Mouse (Mus musculus) embryonic facial prominence, embryonic 11.5 days (tissue): ENCODE measurements around the gene Klhl7. TPM values are rescaled to one million over a fixed set of nuclear protein-coding genes. Genes with fewer than 3 reads are reported as not detected.
"Not testable (repeated sequence)": the region's sequence is repeated elsewhere in the genome, so short reads cannot be mapped to it uniquely, and the experiment has no call there.

Experiments
- ATAC-seq: fragments of 200-750 bp; cut with Nextera tagmentation; replicated peaks from 2 replicates; pipeline ENCODE4 v1.8.0; 2017; ENCODE audit warnings: low read depth; ENCODE audit not compliant: insufficient number of reproducible peaks, low FRiP score, low TSS enrichment
- DNase-seq: peaks from one replicate; pipeline ENCODE4 v3.0.0-alpha.2; 2015; ENCODE audit warnings: low spot score
- H3K27ac ChIP-seq: fragments of 300-500 bp; sonication (generic); replicated peaks from 2 replicates; pipeline ENCODE4 v1.5.1; 2014; ENCODE audit warnings: mild to moderate bottlenecking, low read depth, low read length, control low read depth
- H3K27me3 ChIP-seq: fragments of 300-500 bp; sonication (generic); 2 replicates; pipeline ENCODE4 v1.6.1; 2014; ENCODE audit warnings: mild to moderate bottlenecking, low read length, moderate library complexity, mixed read lengths; ENCODE audit not compliant: control insufficient read depth, insufficient read depth
- H3K36me3 ChIP-seq: fragments of 300-500 bp; sonication (generic); replicated peaks from 2 replicates; pipeline ENCODE4 v1.6.1; 2014; ENCODE audit warnings: low read depth, mild to moderate bottlenecking, low read length, moderate library complexity, mixed read lengths; ENCODE audit not compliant: control insufficient read depth, insufficient read depth
- H3K4me1 ChIP-seq: fragments of 300-500 bp; sonication (generic); 2 replicates; pipeline ENCODE4 v1.6.1; 2014; ENCODE audit warnings: low read length, mixed read lengths; ENCODE audit not compliant: control insufficient read depth, insufficient read depth
- H3K4me2 ChIP-seq: fragments of 300-500 bp; sonication (generic); 2 replicates; pipeline ENCODE4 v1.6.1; 2014; ENCODE audit warnings: low read depth, mild to moderate bottlenecking, control low read depth, low read length, moderate library complexity
- H3K4me3 ChIP-seq: fragments of 300-500 bp; sonication (generic); 2 replicates; pipeline ENCODE4 v1.5.1; 2014; ENCODE audit warnings: low read depth, low read length, control low read depth
- H3K9ac ChIP-seq: fragments of 300-500 bp; sonication (generic); replicated peaks from 2 replicates; pipeline ENCODE4 v1.6.1; 2014; ENCODE audit warnings: mild to moderate bottlenecking, control low read depth, low read length
- H3K9me3 ChIP-seq: fragments of 300-500 bp; sonication (generic); replicated peaks from 2 replicates; pipeline ENCODE4 v1.6.1; 2016; ENCODE audit warnings: mild to moderate bottlenecking, low read length, inconsistent platforms, mixed read lengths; ENCODE audit not compliant: control insufficient read depth
- WGBS: fragments of 180-500 bp; shearing (Covaris S2); extraction: QIAGEN DNeasy Blood & Tissue Kit; methylation state at CpG from one replicate; pipeline ENCODE4 v1.1.7; 2014; 5-methylcytosine and 5-hydroxymethylcytosine counted together
- polyA plus RNA-seq: library from polyadenylated mRNA; unstranded; fragments of >200 nt; fragmentation: Nextera tagmentation; extraction: Ambion mirVana; gene quantifications from 2 replicates; pipeline ENCODE4 v1.2.1, GENCODE M21; 2014

Gene Klhl7
- polyA plus RNA-seq, 1 experiment from 2014 or later = 87.5 TPM

DNA sequence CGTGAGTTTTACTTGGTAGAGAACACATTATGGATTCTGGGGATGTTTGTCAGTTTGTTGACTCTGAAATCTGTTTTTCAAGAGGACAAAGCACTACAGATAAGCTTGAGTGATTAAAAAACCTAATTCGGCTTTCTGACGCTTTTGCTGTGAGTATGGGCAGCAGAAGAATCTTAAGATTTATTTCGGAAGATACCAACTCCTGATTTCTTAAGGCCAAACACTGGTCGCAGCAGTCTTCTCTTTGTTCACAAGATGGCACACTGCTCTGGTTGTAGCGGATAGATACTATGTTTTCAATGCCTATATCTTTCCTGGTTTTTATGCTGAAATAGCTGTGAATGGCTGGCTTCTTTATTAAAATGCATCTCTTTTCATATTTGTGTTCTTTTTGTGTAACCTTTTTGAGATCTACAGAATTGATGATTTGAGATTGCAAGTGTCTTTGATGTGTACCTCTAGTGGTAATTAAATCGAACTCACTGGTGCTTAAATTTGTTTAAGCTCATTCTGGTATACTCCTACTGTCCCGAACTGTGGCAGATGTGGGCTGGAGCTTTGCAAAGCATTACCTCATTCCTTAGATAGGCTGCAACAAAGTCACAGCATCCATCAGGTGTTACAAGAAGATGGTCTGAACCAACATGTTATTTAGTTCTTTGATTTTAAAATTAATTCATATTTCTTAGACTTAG, 1.2 kb downstream of the Klhl7 start:
- no peaks in the 10 kb centered on the region for H3K36me3 ChIP-seq
- no peak overlapping the region for H3K27ac ChIP-seq
- peak overlapping the region; percentile 58 for H3K4me2 ChIP-seq
- DNase-seq (peak; percentile 57), ATAC-seq (no peak)
- no peaks in the 10 kb centered on the region for H3K4me1 ChIP-seq
- peak overlapping the region; percentile 83 for H3K9ac ChIP-seq
- no peaks in the 10 kb centered on the region for H3K9me3 ChIP-seq
- WGBS = 6% methylated on average over 8 of the region's 8 CpGs
- H3K27me3 ChIP-seq = no peaks in the 10 kb centered on the region
- H3K4me3 ChIP-seq = peak overlapping the region; percentile 77

GRCm38 (mm10) chr5:24103235-24103634, 2.8 kb downstream of the Klhl7 start:
- H3K4me3 ChIP-seq, H3K27me3 ChIP-seq, ATAC-seq, H3K4me1 ChIP-seq, H3K9me3 ChIP-seq, H3K36me3 ChIP-seq, H3K9ac ChIP-seq, H3K27ac ChIP-seq, DNase-seq, H3K4me2 ChIP-seq: not testable (repeated sequence)
- WGBS = 64% methylated on average over 2 of the region's 2 CpGs

- Histone ChIP-seq H3K27ac (no peak overlapping the region), H3K36me3 (no peaks in the 10 kb centered on the region), H3K27me3 (no peaks in the 10 kb centered on the region), H3K9ac (no peak overlapping the region), H3K4me2 (no peak overlapping the region), H3K4me1 (no peaks in the 10 kb centered on the region), H3K4me3 (no peak overlapping the region), H3K9me3 (no peaks in the 10 kb centered on the region)
- DNase-seq = no peak
- no peak for ATAC-seq
- 61% methylated on average over 2 of the region's 2 CpGs for WGBS
These were observed 3.4 kb downstream of the Klhl7 start for GRCm38 (mm10) chr5:24103841-24104240.

GRCm38 (mm10) chr5:24107071-24107739, 6.8 kb downstream of the Klhl7 start:
- Histone ChIP-seq H3K36me3 (no peaks in the 10 kb centered on the region), H3K27ac (no peak overlapping the region), H3K9ac (no peak overlapping the region), H3K4me2 (no peak overlapping the region), H3K27me3 (no peaks in the 10 kb centered on the region), H3K4me3 (no peak overlapping the region), H3K9me3 (no peaks in the 10 kb centered on the region), H3K4me1 (no peaks in the 10 kb centered on the region)
- DNase-seq (no peak), ATAC-seq (no peak)
- WGBS = 91% methylated on average over 7 of the region's 7 CpGs

- Histone ChIP-seq H3K4me3 (no peak overlapping the region), H3K36me3 (no peaks in the 10 kb centered on the region), H3K27me3 (no peaks in the 10 kb centered on the region), H3K4me1 (no peaks in the 10 kb centered on the region), H3K9me3 (no peaks in the 10 kb centered on the region), H3K9ac (no peak overlapping the region), H3K4me2 (no peak overlapping the region), H3K27ac (no peak overlapping the region)
- DNase-seq = no peak
- 71% methylated on average over 3 of the region's 3 CpGs for WGBS
- no peak for ATAC-seq
These were observed 7.3 kb downstream of the Klhl7 start for GRCm38 (mm10) chr5:24107740-24108098.

DNA sequence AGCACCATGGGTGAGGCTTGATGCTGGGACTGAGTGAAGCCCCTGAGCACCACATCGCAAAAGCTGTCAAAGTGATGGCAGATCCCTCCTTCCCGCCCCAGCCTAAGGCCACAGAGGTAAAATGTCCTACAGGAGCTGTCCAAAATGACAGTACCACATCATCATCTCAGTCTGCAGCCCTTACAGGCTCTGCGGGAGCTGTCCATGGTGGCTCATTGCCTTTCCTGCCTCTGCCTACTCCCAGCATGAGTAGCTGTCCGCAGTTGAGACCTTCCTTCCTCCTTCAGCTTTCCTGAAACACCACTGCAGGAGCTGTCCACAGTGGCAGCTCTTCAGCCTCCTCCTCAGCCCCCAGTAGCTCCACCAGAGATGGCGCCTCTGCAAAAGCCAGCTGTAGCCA, 9.7 kb downstream of the Klhl7 start:
- no peaks in the 10 kb centered on the region for H3K9me3 ChIP-seq
- H3K36me3 ChIP-seq = no peaks in the 10 kb centered on the region
- 73% methylated on average over 5 of the region's 5 CpGs for WGBS
- ATAC-seq = no peak
- H3K4me3 ChIP-seq = no peak overlapping the region
- peak; percentile 69 for DNase-seq
- no peak overlapping the region for H3K27ac ChIP-seq
- no peaks in the 10 kb centered on the region for H3K27me3 ChIP-seq
- H3K4me2 ChIP-seq = no peak overlapping the region
- H3K4me1 ChIP-seq = no peaks in the 10 kb centered on the region
- no peak overlapping the region for H3K9ac ChIP-seq

DNA sequence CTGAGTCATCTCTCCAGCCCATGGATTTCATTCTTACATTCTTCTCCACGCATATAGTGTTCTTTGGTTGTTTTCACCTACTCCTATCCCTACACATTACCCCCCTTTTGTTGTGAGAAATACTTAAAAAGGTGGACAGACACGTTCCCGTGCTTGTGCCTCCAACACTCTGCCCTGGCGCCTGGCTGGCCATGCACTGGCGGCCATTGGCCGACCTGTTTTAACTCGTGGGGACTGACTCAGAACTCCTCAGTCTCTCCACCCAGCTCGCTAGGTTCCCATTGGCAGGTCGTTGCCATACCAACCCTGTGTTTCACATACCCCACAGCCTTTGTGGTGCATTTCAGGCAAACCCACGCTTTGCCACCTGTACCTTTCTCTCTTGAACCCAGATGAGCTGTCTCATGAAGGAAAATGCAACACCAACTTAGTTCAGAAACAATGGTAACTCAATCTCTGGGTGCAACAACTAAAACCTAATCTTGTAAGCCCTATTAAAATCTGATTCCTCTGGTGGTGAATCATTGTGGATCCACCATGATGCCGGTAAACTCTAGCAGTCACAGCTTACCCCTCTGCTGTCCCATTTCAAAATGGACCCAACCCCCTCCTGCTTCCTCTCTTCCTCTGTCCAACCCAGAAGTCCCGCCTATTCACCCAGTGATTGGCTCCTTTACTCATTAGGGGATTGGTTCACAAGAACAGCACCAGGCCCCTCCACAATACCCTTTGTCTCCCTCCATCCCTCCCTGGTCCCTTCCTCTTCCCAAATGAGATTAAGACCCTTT, 11.9 kb downstream of the Klhl7 start:
- H3K27ac ChIP-seq = no peak overlapping the region
- 81% methylated on average over 12 of the region's 12 CpGs for WGBS
- DNase-seq = no peak
- no peak overlapping the region for H3K9ac ChIP-seq
- H3K36me3 ChIP-seq = no peaks in the 10 kb centered on the region
- no peaks in the 10 kb centered on the region for H3K4me1 ChIP-seq
- H3K27me3 ChIP-seq = no peaks in the 10 kb centered on the region
- H3K9me3 ChIP-seq = no peaks in the 10 kb centered on the region
- H3K4me3 ChIP-seq = no peak overlapping the region
- H3K4me2 ChIP-seq = no peak overlapping the region
- ATAC-seq = no peak

GRCm38 (mm10) chr5:24122221-24122620, 21.8 kb downstream of the Klhl7 start:
- Histone ChIP-seq H3K4me1 (no peaks in the 10 kb centered on the region), H3K9me3 (no peaks in the 10 kb centered on the region), H3K27me3 (no peaks in the 10 kb centered on the region), H3K4me2 (no peak overlapping the region), H3K4me3 (no peak overlapping the region), H3K9ac (no peak overlapping the region), H3K36me3 (no peaks in the 10 kb centered on the region), H3K27ac (no peak overlapping the region)
- 93% methylated on average over 2 of the region's 2 CpGs for WGBS
- ATAC-seq (no peak), DNase-seq (no peak)
